Mouse (Mus musculus): Measurements from ENCODE around the gene Pafah1b1. TPM values are rescaled to one million over a fixed set of nuclear protein-coding genes. Genes with fewer than 3 reads are reported as not detected.

Gene Pafah1b1
- polyA plus RNA-seq, 1 experiment from 2014 or later, result 47.9 TPM

DNA sequence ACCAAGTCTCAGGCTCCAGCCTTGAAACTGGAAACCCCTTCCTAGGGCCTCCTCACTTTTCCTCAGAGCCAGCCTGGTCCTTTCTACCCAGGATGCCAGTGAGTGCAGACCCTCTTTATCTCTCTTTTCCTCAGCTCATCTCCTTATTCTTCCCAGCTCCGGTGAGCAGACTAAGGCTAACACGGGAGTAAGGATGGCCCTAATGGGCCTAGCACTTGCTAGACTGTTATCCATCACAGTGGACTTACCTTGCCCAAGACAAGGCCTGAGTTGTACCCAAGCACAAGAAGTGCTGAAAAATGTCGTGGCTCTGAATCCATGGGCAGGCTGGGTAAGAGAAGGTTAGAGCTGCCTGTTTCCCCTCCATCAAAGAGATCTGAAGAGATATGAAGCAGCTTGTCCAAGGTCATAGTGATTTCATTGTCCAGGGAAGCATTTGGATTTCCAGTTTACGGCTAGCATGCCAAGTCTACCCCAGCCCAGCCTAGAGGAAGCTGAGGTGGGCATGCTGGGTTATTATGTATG lies 73.8 kb downstream of the Pafah1b1 start:
- no peak for ATAC-seq (replicated peaks)
- H3K4me1 ChIP-seq, result peaks cover 47% of the 10 kb centered on the region
- WGBS, result 62% methylated on average over 4 of the region's 4 CpGs
- peak overlapping the region; percentile 87 for H3K4me3 ChIP-seq
- H3K9ac ChIP-seq, result peak overlapping the region; percentile 72; the same call in 1 of the 2 replicates
- peak overlapping the region; percentile 95 for H3K4me2 ChIP-seq
- H3K36me3 ChIP-seq (replicated peaks), result no peaks in the 10 kb centered on the region
- H3K9me3 ChIP-seq, result no peaks in the 10 kb centered on the region
- H3K27ac ChIP-seq, result no peak overlapping the region
- no peaks in the 10 kb centered on the region for H3K27me3 ChIP-seq (replicated peaks)

- Histone ChIP-seq H3K27me3 (replicated peaks) (no peaks in the 10 kb centered on the region), H3K4me2 (peak overlapping the region; percentile 95), H3K9me3 (no peaks in the 10 kb centered on the region), H3K4me1 (peaks cover 47% of the 10 kb centered on the region), H3K4me3 (peak overlapping the region; percentile 87), H3K36me3 (replicated peaks) (no peaks in the 10 kb centered on the region), H3K9ac (peak overlapping the region; percentile 72), H3K27ac (peak overlapping the region; percentile 74)
- 2% methylated on average over 43 of the region's 53 CpGs for WGBS
- ATAC-seq (replicated peaks), result peak; percentile 79
Observed at GRCm38 (mm10) chr11:74649647-74650551, 74.6 kb downstream of the Pafah1b1 start.

GRCm38 (mm10) chr11:74649095-74649646 lies 75.3 kb downstream of the Pafah1b1 start, which contains the start of gene Cluh:
TSS of gene Cluh (plus strand) at chr11:74649495.
- H3K27me3 ChIP-seq (replicated peaks), result no peaks in the 10 kb centered on the region
- peaks cover 47% of the 10 kb centered on the region for H3K4me1 ChIP-seq
- H3K4me3 ChIP-seq, result peak within 1 kb of the TSS; percentile 87
- peak within 1 kb of the TSS; percentile 95 for H3K4me2 ChIP-seq
- peak; percentile 92 for ATAC-seq (replicated peaks)
- no peaks in the 10 kb centered on the region for H3K36me3 ChIP-seq (replicated peaks)
- peak within 1 kb of the TSS; percentile 72 for H3K9ac ChIP-seq
- H3K27ac ChIP-seq, result peak within 1 kb of the TSS; percentile 74
- WGBS, result under 1% methylated on average over 42 of the region's 58 CpGs
- H3K9me3 ChIP-seq, result no peaks in the 10 kb centered on the region

DNA sequence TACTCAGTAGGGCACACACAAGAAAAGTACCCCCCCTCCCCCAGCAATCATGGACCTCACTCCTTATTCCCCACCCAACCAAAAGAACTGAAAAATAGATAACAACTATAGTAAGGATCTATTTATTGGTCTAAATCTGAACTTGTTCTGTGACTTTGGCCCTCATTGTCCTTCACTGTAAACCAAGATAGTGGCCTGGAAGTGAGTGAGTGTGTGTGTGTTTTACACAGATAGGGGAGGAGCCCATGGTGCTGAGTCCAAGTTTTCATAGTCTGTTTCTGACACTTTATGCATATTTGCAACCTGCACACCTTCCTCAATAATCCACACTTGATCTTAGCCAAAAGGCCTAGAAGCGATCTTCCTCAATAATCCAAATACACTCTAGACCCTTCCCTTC lies 75.8 kb downstream of the Pafah1b1 start:
- Histone ChIP-seq H3K27ac (peak overlapping the region; percentile 74), H3K9me3 (no peaks in the 10 kb centered on the region), H3K27me3 (replicated peaks) (no peaks in the 10 kb centered on the region), H3K36me3 (replicated peaks) (no peaks in the 10 kb centered on the region), H3K4me2 (peak overlapping the region; percentile 95), H3K4me1 (peaks cover 45% of the 10 kb centered on the region), H3K4me3 (peak overlapping the region; percentile 87), H3K9ac (peak overlapping the region; percentile 72)
- 3% methylated on average over 1 of the region's 1 CpGs for WGBS
- ATAC-seq (replicated peaks), result peak; percentile 32; the same call in 1 of the 2 replicates

DNA sequence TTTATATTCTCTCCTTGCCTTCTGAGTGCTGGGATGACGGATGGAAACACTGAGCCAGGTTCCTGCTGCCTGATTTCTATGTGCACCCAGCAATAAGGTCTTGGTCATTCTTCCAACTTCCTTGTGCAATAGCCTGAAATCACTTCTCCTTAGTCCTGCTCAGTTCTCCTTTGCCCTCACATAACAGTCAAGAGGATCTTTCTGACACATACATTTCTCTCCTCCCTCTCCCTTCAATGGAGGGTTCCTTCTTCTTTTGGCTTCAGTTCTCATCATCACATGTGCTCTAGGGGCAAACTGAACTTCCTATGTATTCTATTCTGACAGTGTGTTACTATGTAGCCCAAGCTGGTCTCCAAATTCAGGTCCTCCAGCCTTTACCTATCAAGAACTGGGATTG lies 76.5 kb downstream of the Pafah1b1 start:
- no peaks in the 10 kb centered on the region for H3K36me3 ChIP-seq (replicated peaks)
- peaks cover 39% of the 10 kb centered on the region for H3K4me1 ChIP-seq
- no peak overlapping the region for H3K9ac ChIP-seq
- H3K27ac ChIP-seq, result no peak overlapping the region
- no peaks in the 10 kb centered on the region for H3K9me3 ChIP-seq
- H3K4me2 ChIP-seq, result no peak overlapping the region
- WGBS, result 76% methylated on average over 1 of the region's 1 CpGs
- no peak for ATAC-seq (replicated peaks)
- H3K27me3 ChIP-seq (replicated peaks), result no peaks in the 10 kb centered on the region
- no peak overlapping the region for H3K4me3 ChIP-seq

GRCm38 (mm10) chr11:74639628-74640027 lies 84.8 kb downstream of the Pafah1b1 start:
- ATAC-seq (replicated peaks), result no peak

DNA sequence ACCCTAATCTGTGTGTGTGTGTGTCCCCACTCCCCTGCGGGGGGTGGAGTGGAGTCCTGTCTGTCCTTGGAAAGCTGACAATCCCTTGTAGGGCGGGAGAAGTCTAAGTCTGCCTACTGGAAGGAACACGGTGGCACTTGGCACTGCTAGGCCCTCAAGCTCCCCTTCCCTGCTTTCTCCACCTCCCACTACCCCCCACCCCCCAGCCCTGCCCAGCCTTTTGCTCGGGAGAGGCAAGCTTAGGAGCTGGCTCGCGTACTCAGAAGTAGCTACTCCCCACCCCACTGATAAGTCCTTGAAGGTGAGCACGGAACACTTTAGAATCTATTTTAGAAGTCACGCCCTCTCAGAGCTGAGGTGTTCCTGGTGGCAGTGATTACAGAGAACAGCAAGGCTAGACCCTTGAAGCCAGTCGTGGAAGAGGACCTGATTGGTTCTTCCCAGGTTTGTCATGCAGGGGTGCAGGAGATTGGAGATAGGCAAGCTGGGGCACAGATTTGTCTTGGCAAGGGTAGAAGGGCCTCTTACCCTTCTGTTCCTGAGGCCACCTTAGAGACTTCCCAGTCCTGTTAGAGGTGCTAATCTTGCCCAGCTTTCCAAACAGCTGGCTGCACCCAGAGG lies 85.6 kb downstream of the Pafah1b1 start:
- peak; percentile 55 for ATAC-seq (replicated peaks)
- Histone ChIP-seq H3K9me3 (no peaks in the 10 kb centered on the region), H3K9ac (peak overlapping the region; percentile 74), H3K4me2 (peak overlapping the region; percentile 59), H3K27ac (peak overlapping the region; percentile 91), H3K4me1 (peaks cover 18% of the 10 kb centered on the region), H3K27me3 (replicated peaks) (no peaks in the 10 kb centered on the region), H3K36me3 (replicated peaks) (0 out of 2 replicates have a peak, but pooled peaks cover 4% of the 10 kb centered on the region), H3K4me3 (peak overlapping the region; percentile 61)
- WGBS, result 7% methylated on average over 9 of the region's 9 CpGs

More at GRCm38 (mm10) chr11:74639628-74640027, 84.8 kb downstream of the Pafah1b1 start:
- Histone ChIP-seq H3K4me3 (no peak overlapping the region), H3K27me3 (replicated peaks) (no peaks in the 10 kb centered on the region), H3K36me3 (replicated peaks) (0 out of 2 replicates have a peak, but pooled peaks cover 4% of the 10 kb centered on the region), H3K9ac (no peak overlapping the region), H3K4me2 (no peak overlapping the region), H3K27ac (no peak overlapping the region), H3K9me3 (no peaks in the 10 kb centered on the region), H3K4me1 (peaks cover 18% of the 10 kb centered on the region)
- 70% methylated on average over 1 of the region's 1 CpGs for WGBS

- ATAC-seq (replicated peaks), result peak; percentile 84
- Histone ChIP-seq H3K4me3 (peak overlapping the region; percentile 61), H3K36me3 (replicated peaks) (0 out of 2 replicates have a peak, but pooled peaks cover 4% of the 10 kb centered on the region), H3K9ac (peak overlapping the region; percentile 74), H3K27me3 (replicated peaks) (no peaks in the 10 kb centered on the region), H3K4me2 (peak overlapping the region; percentile 59), H3K27ac (peak overlapping the region; percentile 91), H3K9me3 (no peaks in the 10 kb centered on the region), H3K4me1 (peaks cover 18% of the 10 kb centered on the region)
- under 1% methylated on average over 75 of the region's 86 CpGs for WGBS
Observed at GRCm38 (mm10) chr11:74637971-74638790, 86.3 kb downstream of the Pafah1b1 start.

GRCm38 (mm10) chr11:74637486-74637885 lies 87.0 kb downstream of the Pafah1b1 start:
- peaks cover 18% of the 10 kb centered on the region for H3K4me1 ChIP-seq
- H3K9ac ChIP-seq, result peak overlapping the region; percentile 74
- peak overlapping the region; percentile 61 for H3K4me3 ChIP-seq
- H3K4me2 ChIP-seq, result peak overlapping the region; percentile 59
- no peaks in the 10 kb centered on the region for H3K27me3 ChIP-seq (replicated peaks)
- peak overlapping the region; percentile 91 for H3K27ac ChIP-seq
- H3K9me3 ChIP-seq, result no peaks in the 10 kb centered on the region
- peak; percentile 37; the same call in 1 of the 2 replicates for ATAC-seq (replicated peaks)
- H3K36me3 ChIP-seq (replicated peaks), result 0 out of 2 replicates have a peak, but pooled peaks cover 4% of the 10 kb centered on the region
- 11% methylated on average over 8 of the region's 8 CpGs for WGBS

DNA sequence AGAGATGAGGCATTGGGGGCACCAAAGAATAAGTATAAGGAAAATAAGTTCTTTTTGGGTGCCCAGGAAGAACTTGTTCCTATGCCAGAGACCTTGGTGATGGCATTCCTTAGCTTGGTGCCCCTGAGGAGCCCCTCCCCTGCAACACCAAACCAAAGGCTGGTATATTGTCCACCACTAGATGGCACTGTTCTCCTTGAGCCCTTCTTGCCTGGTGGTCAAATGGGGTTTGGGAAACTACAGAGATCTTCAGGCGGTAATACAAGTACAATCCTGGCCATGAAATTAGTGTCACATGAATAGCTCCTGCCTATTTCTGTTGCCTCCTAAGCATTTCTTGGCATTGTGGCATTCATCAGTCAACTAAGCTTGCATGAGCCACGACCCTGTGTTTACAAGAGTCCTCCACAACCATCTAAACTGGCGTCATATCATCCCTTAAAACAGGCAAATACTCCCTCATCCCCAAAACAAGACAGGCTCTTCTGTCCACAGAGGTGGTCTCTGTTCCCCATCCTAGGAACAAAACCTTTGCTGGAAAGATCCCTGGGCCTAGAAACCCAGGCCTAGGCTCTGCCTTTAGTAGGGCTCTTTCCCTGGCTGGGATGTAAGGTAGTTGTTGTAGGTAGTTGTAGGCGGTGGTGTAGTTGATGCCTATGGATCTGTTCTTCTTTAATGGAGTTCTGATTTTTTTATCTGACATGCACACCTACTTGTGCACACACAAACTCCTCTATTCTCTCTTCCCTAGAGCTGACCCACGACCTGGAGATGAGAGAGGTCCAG lies 89.8 kb downstream of the Pafah1b1 start:
- 62% methylated on average over 5 of the region's 5 CpGs for WGBS
- Histone ChIP-seq H3K4me1 (peaks cover 18% of the 10 kb centered on the region), H3K9me3 (no peaks in the 10 kb centered on the region), H3K4me3 (no peak overlapping the region), H3K9ac (no peak overlapping the region), H3K27me3 (replicated peaks) (no peaks in the 10 kb centered on the region), H3K4me2 (no peak overlapping the region), H3K27ac (no peak overlapping the region), H3K36me3 (replicated peaks) (0 out of 2 replicates have a peak, but pooled peaks cover 10% of the 10 kb centered on the region)
- no peak for ATAC-seq (replicated peaks)
